Mouse (Mus musculus) hindbrain, embryonic 16.5 days (tissue): ENCODE measurements around the gene Macrod2. TPM values are rescaled to one million over a fixed set of nuclear protein-coding genes. Genes with fewer than 3 reads are reported as not detected.

Source experiments
- ATAC-seq: fragments of 200-750 bp; cut with Nextera tagmentation; 2 replicates; pipeline ENCODE4 v1.8.0; 2017; ENCODE audit warnings: moderate TSS enrichment, moderate library complexity
- H3K27ac ChIP-seq: fragments of 300-500 bp; sonication (generic); 2 replicates; pipeline ENCODE4 v1.5.1; 2014; ENCODE audit warnings: low read depth, mild to moderate bottlenecking, control low read depth, low read length, moderate library complexity
- H3K27me3 ChIP-seq: fragments of 300-500 bp; sonication (generic); replicated peaks from 2 replicates; pipeline ENCODE4 v1.6.1; 2014; ENCODE audit warnings: low read length; ENCODE audit not compliant: control insufficient read depth, insufficient read depth
- H3K36me3 ChIP-seq: fragments of 300-500 bp; sonication (generic); 2 replicates; pipeline ENCODE4 v1.6.1; 2014; ENCODE audit warnings: mild to moderate bottlenecking, low read length, moderate library complexity, mixed read lengths; ENCODE audit not compliant: control insufficient read depth, insufficient read depth
- H3K4me1 ChIP-seq: fragments of 300-500 bp; sonication (generic); 2 replicates; pipeline ENCODE4 v1.6.1; 2014; ENCODE audit warnings: low read depth, low read length; ENCODE audit not compliant: control insufficient read depth, insufficient read depth
- H3K4me2 ChIP-seq: fragments of 300-500 bp; sonication (generic); 2 replicates; pipeline ENCODE4 v1.6.1; 2014; ENCODE audit warnings: mild to moderate bottlenecking, low read length, control low read depth, moderate library complexity
- H3K4me3 ChIP-seq: fragments of 300-500 bp; sonication (generic); 2 replicates; pipeline ENCODE4 v1.5.1; 2014; ENCODE audit warnings: mild to moderate bottlenecking, low read length, control low read depth, moderate library complexity
- H3K9ac ChIP-seq: fragments of 300-500 bp; sonication (generic); 2 replicates; pipeline ENCODE4 v1.6.1; 2014; ENCODE audit warnings: low read depth, mild to moderate bottlenecking, control low read depth, low read length, moderate library complexity
- H3K9me3 ChIP-seq: fragments of 300-500 bp; sonication (generic); 2 replicates; pipeline ENCODE4 v1.6.1; 2014; ENCODE audit warnings: mild to moderate bottlenecking, low read length, moderate library complexity; ENCODE audit not compliant: control insufficient read depth
- WGBS: fragments of 180-500 bp; shearing (Covaris S2); extraction: QIAGEN DNeasy Blood & Tissue Kit; methylation state at CpG from one replicate; pipeline ENCODE4 v1.1.7; 2014; 5-methylcytosine and 5-hydroxymethylcytosine counted together
- polyA plus RNA-seq: library from polyadenylated mRNA; unstranded; fragments of >200 nt; fragmentation: Nextera tagmentation; extraction: Ambion mirVana; gene quantifications from 2 replicates; pipeline ENCODE4 v1.2.1, GENCODE M21; 2015

Gene Macrod2
- polyA plus RNA-seq, 1 experiment from 2014 or later: 85.4 TPM

DNA sequence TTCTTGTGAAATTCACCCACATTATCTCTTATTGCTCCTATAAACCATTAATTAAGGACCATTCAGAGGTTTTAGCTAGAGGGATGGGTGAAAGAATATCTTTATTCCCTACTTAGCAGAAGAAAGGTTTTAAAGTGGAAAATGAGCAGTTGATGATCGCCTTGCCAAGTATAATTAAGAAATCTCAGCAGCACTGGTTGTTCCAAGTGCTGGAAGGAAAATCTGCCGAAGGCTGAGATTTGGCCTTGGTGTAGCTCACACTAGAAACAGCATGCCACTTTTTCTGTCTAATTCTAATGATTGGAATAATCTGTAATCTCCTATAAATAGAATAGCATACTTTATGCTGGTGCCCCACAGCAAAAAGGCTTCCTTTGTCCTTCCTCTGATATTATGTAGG is 993.5 kb downstream of the Macrod2 start:
- H3K4me1 ChIP-seq: no peaks in the 10 kb centered on the region
- H3K27me3 ChIP-seq: no peaks in the 10 kb centered on the region
- 89% methylated on average over 2 of the region's 2 CpGs for WGBS
- no peak for ATAC-seq
- no peak overlapping the region for H3K4me3 ChIP-seq
- H3K36me3 ChIP-seq: no peaks in the 10 kb centered on the region
- no peak overlapping the region for H3K4me2 ChIP-seq
- H3K27ac ChIP-seq: no peak overlapping the region
- no peak overlapping the region for H3K9ac ChIP-seq
- H3K9me3 ChIP-seq: no peaks in the 10 kb centered on the region

DNA sequence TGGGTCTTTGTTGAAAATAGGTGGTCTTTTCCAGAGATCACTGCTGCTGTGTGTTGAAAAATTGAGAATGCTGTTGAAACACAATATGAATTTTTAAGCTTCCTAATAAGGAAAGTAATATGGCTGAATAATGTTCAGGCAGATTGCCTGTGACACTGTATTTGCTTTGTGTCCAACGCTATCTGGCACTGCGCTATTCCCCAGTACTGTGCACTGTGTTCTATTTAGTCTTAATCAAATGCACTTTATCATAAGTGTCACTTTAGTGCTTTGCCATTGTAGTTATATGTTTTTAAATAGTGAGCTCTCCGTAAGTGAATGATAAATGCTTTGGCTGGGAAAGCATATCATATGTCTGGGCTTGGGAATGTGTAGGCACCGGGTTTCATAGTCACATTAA is 996.1 kb downstream of the Macrod2 start:
- Histone ChIP-seq H3K36me3 (no peaks in the 10 kb centered on the region), H3K27ac (no peak overlapping the region), H3K4me3 (no peak overlapping the region), H3K9me3 (no peaks in the 10 kb centered on the region), H3K4me2 (no peak overlapping the region), H3K4me1 (no peaks in the 10 kb centered on the region), H3K9ac (no peak overlapping the region), H3K27me3 (no peaks in the 10 kb centered on the region)
- ATAC-seq: no peak
- 64% methylated on average over 4 of the region's 4 CpGs for WGBS

DNA sequence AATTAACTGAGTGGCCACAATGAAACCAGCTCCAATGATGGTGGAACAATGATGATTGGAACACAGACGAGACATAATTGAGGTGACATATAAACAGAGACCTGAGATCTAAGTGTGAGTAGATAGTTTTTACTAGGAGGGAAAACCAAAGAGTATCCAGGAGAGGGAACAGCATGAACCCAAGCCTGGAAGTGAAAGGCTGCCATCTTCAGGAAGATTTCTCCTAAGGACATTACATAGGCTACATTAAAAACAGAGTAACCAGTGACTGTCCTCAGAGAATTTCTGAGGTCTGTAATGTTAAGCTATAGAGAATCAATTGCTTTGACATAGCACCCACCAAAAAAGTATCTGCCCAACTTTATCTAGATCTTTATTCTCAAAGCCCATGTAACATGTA is 999.7 kb downstream of the Macrod2 start:
- Histone ChIP-seq H3K27ac (no peak overlapping the region), H3K4me3 (no peak overlapping the region), H3K27me3 (no peaks in the 10 kb centered on the region), H3K9ac (no peak overlapping the region), H3K4me2 (no peak overlapping the region), H3K9me3 (no peaks in the 10 kb centered on the region), H3K4me1 (no peaks in the 10 kb centered on the region), H3K36me3 (no peaks in the 10 kb centered on the region)
- WGBS: 74% methylated on average over 1 of the region's 1 CpGs
- ATAC-seq: no peak

DNA sequence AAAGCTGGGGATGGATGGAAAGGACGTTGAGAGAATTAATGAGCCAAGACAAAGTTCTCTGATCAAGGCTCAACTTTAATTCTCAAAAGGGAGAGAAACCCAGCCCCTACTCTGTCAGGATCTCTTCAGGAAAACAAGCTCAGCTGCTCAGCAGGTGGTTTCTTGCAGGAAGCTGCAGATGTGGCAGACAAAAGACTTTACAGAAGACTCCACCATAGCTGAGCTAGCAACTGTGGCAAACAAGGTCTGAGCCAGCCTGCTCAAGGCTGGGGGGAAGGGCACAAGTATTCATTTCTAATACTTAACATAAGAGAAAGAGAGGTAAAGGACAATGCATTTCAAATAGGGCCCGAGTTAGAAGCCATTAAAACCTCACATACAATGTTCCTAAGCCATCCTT is 1013.7 kb downstream of the Macrod2 start:
- WGBS: 9% methylated on average over 2 of the region's 2 CpGs
- Histone ChIP-seq H3K4me2 (no peak overlapping the region), H3K4me3 (no peak overlapping the region), H3K9ac (no peak overlapping the region), H3K27me3 (no peaks in the 10 kb centered on the region), H3K4me1 (no peaks in the 10 kb centered on the region), H3K9me3 (no peaks in the 10 kb centered on the region), H3K27ac (no peak overlapping the region), H3K36me3 (no peaks in the 10 kb centered on the region)
- ATAC-seq: no peak

DNA sequence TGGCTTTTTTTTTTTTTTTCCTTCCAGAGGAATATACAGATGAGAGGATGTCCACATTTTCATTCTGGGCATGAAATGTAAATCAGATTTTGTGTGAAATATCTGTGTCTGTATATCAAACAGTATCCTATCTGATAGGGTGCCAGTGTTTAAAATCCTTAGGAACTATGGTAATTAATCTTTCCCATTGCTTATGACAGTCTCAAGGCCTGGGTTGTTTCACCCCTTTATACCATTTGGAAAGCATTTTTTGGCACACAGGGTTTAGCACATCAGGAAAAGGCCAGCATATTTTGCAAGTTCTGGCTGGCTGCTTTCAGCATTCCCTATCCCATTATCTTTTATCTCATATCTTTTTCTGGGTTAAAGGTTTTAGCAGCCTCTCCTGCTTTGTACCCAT is 1021.3 kb downstream of the Macrod2 start:
- H3K9me3 ChIP-seq: no peaks in the 10 kb centered on the region
- H3K36me3 ChIP-seq: no peaks in the 10 kb centered on the region
- H3K9ac ChIP-seq: no peak overlapping the region
- peaks cover 4% of the 10 kb centered on the region; the same call in 1 of the 2 replicates for H3K4me1 ChIP-seq
- H3K4me2 ChIP-seq: no peak overlapping the region
- ATAC-seq: no peak
- no peak overlapping the region for H3K4me3 ChIP-seq
- no peak overlapping the region for H3K27ac ChIP-seq
- no peaks in the 10 kb centered on the region for H3K27me3 ChIP-seq

DNA sequence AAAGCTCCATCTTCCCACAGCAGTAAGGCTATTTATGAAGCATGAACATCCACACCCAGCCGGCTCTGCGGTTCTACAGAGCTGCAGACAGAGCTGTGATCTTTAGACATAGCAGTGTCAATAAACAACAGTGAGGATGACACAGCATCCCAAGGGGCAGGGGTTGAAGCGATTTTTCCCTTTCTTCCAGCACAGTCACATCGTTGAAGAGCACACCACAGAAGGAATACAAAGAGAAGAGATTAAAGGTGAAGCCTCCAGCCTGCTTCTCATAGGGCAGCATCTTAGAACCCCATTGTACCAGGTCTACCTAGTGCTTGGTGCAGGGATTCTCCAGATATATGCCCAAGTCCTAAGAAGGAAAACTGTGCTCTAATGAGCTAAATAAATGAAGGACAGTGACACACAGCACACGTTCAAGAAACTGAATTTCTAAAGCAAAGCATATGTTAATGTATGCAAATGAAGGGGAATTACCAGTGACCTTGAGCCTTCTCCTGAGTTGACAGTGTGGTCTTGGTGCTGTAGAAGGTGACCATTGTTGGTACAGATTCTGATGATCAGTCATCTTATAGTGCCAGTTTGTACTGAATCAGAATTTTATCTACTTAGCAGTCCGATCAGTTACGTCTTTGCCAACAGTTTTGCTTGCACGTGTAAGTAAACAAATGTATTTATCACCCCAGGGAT is 1021.9 kb downstream of the Macrod2 start:
- ATAC-seq: no peak
- no peaks in the 10 kb centered on the region for H3K27me3 ChIP-seq
- no peak overlapping the region for H3K27ac ChIP-seq
- H3K4me2 ChIP-seq: no peak overlapping the region
- 38% methylated on average over 8 of the region's 8 CpGs for WGBS
- H3K9ac ChIP-seq: no peak overlapping the region
- no peaks in the 10 kb centered on the region for H3K36me3 ChIP-seq
- H3K4me1 ChIP-seq: peaks cover 4% of the 10 kb centered on the region; the same call in 1 of the 2 replicates
- no peak overlapping the region for H3K4me3 ChIP-seq
- no peaks in the 10 kb centered on the region for H3K9me3 ChIP-seq

DNA sequence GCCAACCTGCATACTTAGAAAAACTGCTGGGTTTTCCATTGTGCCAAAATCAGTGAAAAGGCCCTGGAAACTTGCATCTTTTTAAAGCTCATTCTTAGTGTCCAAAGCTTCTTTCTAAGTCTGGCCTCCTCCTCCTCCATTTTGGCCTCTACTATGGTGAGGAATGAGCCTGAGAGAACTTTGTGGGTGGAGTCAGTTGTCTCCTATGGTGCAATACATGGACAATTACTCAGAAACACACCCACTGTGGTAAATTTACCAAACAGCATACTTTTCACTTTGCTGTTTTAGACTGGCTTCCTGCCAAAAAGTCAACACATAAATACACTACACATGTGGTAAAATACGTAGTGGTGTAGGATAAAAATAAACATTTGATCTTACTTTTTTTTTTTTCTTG is 1024.7 kb downstream of the Macrod2 start:
- Histone ChIP-seq H3K4me1 (peaks cover 4% of the 10 kb centered on the region; the same call in 1 of the 2 replicates), H3K9me3 (no peaks in the 10 kb centered on the region), H3K4me2 (no peak overlapping the region), H3K4me3 (no peak overlapping the region), H3K36me3 (no peaks in the 10 kb centered on the region), H3K27me3 (no peaks in the 10 kb centered on the region), H3K27ac (no peak overlapping the region), H3K9ac (no peak overlapping the region)
- no peak for ATAC-seq
- WGBS: 52% methylated on average over 1 of the region's 1 CpGs

DNA sequence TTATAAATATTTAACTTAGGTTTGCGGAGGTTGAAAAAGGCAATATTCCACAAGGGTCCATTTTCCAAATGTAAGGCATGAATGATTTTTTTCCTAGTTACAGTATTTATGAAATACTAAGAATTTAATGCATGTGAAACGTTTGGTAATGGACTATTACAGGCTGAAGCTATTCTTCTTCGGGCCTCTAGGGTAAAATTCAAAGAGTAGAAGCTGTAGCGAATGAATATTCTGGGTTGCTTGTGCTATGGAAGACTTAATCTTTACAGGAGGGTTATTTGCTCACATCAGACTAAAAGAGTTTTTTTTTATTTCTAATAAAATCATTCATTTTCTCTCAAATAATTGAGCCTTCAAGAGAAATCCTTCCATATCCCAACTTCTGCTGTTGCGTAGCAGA is 1039.0 kb downstream of the Macrod2 start:
- H3K27ac ChIP-seq: no peak overlapping the region
- no peaks in the 10 kb centered on the region for H3K27me3 ChIP-seq
- 79% methylated on average over 5 of the region's 5 CpGs for WGBS
- H3K4me1 ChIP-seq: peaks cover 3% of the 10 kb centered on the region; the same call in 1 of the 2 replicates
- no peak for ATAC-seq
- H3K36me3 ChIP-seq: no peaks in the 10 kb centered on the region
- no peak overlapping the region for H3K4me3 ChIP-seq
- no peak overlapping the region for H3K9ac ChIP-seq
- H3K9me3 ChIP-seq: no peaks in the 10 kb centered on the region
- no peak overlapping the region for H3K4me2 ChIP-seq

DNA sequence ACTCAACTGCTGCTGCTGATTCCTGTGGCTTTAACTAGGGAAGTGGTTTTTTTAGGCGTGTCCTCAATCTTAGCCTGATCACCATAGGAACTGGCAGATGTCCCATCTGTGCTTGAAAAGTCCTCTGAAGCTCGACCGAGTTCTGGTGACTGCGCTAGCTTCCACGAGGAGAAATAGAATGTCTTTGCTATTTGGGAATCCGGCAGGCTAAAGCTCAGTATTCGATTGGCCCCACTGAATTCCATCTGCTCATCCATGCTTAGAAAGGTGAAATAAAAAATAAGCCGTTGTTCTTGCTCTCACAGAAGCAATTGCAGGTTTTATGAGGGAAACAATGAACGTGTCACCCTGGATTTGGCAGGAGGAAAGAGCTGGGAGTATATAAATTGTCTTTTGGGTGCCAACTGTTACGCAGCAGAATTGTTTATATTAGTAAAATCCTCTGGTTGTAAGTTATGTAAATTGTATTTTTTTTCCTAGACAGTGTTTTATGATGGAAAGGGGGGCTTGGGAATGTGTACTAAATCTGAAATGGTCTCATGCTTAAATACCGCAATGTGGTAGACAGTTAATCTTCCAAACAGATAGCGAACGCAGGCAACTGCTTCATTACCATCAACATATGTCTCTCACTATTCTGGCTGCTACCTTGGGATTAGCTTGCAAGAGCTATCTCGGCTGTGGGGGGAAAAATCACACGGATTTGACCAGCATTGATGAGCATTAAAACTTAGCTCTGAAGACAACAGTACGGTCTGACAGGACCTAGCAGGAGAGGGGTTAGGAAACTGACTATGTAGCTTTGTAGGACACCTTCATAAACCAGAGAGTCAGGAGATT is 1039.8 kb downstream of the Macrod2 start:
- WGBS: 45% methylated on average over 16 of the region's 16 CpGs
- Histone ChIP-seq H3K27me3 (no peaks in the 10 kb centered on the region), H3K9me3 (no peaks in the 10 kb centered on the region), H3K9ac (no peak overlapping the region), H3K4me3 (no peak overlapping the region), H3K4me2 (peak overlapping the region; percentile 36), H3K36me3 (no peaks in the 10 kb centered on the region), H3K4me1 (peaks cover 3% of the 10 kb centered on the region; the same call in 1 of the 2 replicates), H3K27ac (no peak overlapping the region)
- ATAC-seq: peak; percentile 42; the same call in 1 of the 2 replicates
